Comparison of ENCODE assay signal across 8 mouse cellular contexts in the genomic region with DNA sequence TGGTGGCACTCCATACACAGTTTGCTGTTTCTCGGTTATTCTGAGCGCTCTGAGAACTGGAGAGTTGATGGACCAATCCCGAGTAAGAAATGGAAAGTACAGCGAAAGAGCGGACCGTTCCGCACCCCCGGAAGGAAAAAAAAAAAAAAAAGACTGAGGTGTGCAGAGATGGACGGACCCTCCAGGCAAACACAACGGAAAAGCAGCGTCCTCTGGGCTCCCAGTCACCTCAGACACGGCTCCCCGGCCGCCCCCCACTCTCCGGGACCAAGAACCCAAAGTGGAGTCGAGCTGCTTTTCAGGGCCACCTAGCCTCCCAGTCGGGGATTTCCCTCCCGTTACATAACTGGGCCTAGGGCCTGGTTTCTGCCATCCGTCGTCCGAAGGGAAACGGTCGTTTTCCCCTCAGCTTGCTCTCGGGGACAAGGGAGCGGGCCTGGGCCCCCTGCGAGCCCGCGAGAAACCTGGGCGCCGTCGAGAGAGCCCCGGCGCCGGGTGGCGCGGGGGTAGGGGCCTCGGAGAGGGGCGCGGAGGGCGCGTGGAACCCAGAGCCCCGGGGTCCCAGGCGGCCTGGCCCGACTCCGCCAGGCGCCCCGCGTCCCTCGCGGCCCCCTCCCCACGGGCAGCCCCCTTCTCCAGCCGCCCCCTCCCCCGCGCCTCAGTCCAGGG. TPM values are rescaled to one million over a fixed set of nuclear protein-coding genes. Genes with fewer than 3 reads are reported as not detected.
DNase-seq lines count a peak whose midpoint lies in the region; ATAC-seq and TF ChIP-seq lines count a peak whose summit lies in the region.

No protein-coding gene starts in this region.

- DNase-seq in 3T3-L1 (ENCODE audit: low read depth, low spot score) (peak; percentile 67), MN1 (ENCODE audit: low spot score) (peak; percentile 52)
- DNase-seq in cerebellum, postnatal 25 days, result peak; percentile 51
- DNase-seq in gastrocnemius, postnatal 14 days, result peak; percentile 15
- DNase-seq in liver, embryonic 11.5 days (ENCODE audit: low spot score), result peak; percentile 69
- DNase-seq in monocyte, adult 2 months (ENCODE audit: low read depth in 1 of 2, low spot score in 2 of 2), result peak; percentile 4 to 23
- peak; percentile 48 for DNase-seq in stomach, postnatal 0 days (ENCODE audit: low spot score)

- TF ChIP-seq CTCF in stomach, postnatal 0 days (IDR thresholded peaks at IDR 0.05; ENCODE audit: low read depth), result no peak

- H3K4me3 ChIP-seq in intestine, embryonic 16.5 days (ENCODE audit: low read length), result peak overlapping the region; percentile 99
- peak overlapping the region; percentile 97 for H3K4me3 ChIP-seq in liver, embryonic 11.5 days (ENCODE audit: low read depth, low read length)
- peak overlapping the region; percentile 95 for H3K4me3 ChIP-seq in stomach, postnatal 0 days (ENCODE audit: low read depth, low read length)

- no peak for TF ChIP-seq EP300 in stomach, postnatal 0 days (optimal IDR thresholded peaks at IDR 0.05)

- intact Hi-C loops in gastrocnemius, postnatal 14 days (cut with DNase I; ENCODE audit: low total_unique reads), result no loop called here

- peak; percentile 81 for ATAC-seq in intestine, embryonic 16.5 days
- ATAC-seq in liver, embryonic 11.5 days (replicated peaks; ENCODE audit: low FRiP score), result peak; percentile 70
- peak; percentile 38 for ATAC-seq in stomach, postnatal 0 days (ENCODE audit: low FRiP score, low TSS enrichment)

- WGBS in intestine, embryonic 16.5 days, result under 1% methylated on average over 39 of the region's 54 CpGs
- WGBS in liver, embryonic 11.5 days, result under 1% methylated on average over 37 of the region's 54 CpGs
- under 1% methylated on average over 42 of the region's 54 CpGs for whole genome bisulfite sequencing in stomach, postnatal 0 days

- peaks cover 12% of the 10 kb centered on the region for H3K4me1 ChIP-seq in intestine, embryonic 16.5 days (ENCODE audit: control insufficient read depth, insufficient read depth, low read length)
- peaks cover 10% of the 10 kb centered on the region for H3K4me1 ChIP-seq in liver, embryonic 11.5 days (replicated peaks; ENCODE audit: control insufficient read depth, insufficient read depth, low read length)
- H3K4me1 ChIP-seq in stomach, postnatal 0 days (replicated peaks; ENCODE audit: control insufficient read depth, insufficient read depth), result no peaks in the 10 kb centered on the region

- peak overlapping the region; percentile 96 for H3K9ac ChIP-seq in intestine, embryonic 16.5 days (ENCODE audit: low read depth, low read length)
- peak overlapping the region; percentile 86 for H3K9ac ChIP-seq in liver, embryonic 11.5 days (ENCODE audit: low read depth, low read length)
- peak overlapping the region; percentile 99 for H3K9ac ChIP-seq in stomach, postnatal 0 days (ENCODE audit: low read length)

- peak overlapping the region; percentile 93 for H3K27ac ChIP-seq in intestine, embryonic 16.5 days (ENCODE audit: low read length)
- H3K27ac ChIP-seq in liver, embryonic 11.5 days (ENCODE audit: low read depth, low read length), result peak overlapping the region; percentile 87
- H3K27ac ChIP-seq in stomach, postnatal 0 days (replicated peaks), result peak overlapping the region; percentile 97

- H3K27me3 ChIP-seq in intestine, embryonic 16.5 days (replicated peaks; ENCODE audit: control insufficient read depth, insufficient read depth, low read length), result no peaks in the 10 kb centered on the region
- no peaks in the 10 kb centered on the region for H3K27me3 ChIP-seq in liver, embryonic 11.5 days (replicated peaks; ENCODE audit: control insufficient read depth, insufficient read depth, low read length)
- H3K27me3 ChIP-seq in stomach, postnatal 0 days (ENCODE audit: control insufficient read depth, insufficient read depth, low read length), result no peaks in the 10 kb centered on the region

- no peaks in the 10 kb centered on the region for H3K36me3 ChIP-seq in intestine, embryonic 16.5 days (ENCODE audit: control insufficient read depth, insufficient read depth, low read length)
- no peaks in the 10 kb centered on the region for H3K36me3 ChIP-seq in liver, embryonic 11.5 days (ENCODE audit: control insufficient read depth, insufficient read depth, low read length)
- H3K36me3 ChIP-seq in stomach, postnatal 0 days (ENCODE audit: control insufficient read depth, insufficient read depth, low read length), result no peaks in the 10 kb centered on the region

- H3K9me3 ChIP-seq in intestine, embryonic 16.5 days (ENCODE audit: control insufficient read depth, low read length), result no peaks in the 10 kb centered on the region
- H3K9me3 ChIP-seq in liver, embryonic 11.5 days (ENCODE audit: control insufficient read depth, low read length), result no peaks in the 10 kb centered on the region
- no peaks in the 10 kb centered on the region for H3K9me3 ChIP-seq in stomach, postnatal 0 days (ENCODE audit: control insufficient read depth, low read length)

- H3K4me2 ChIP-seq in intestine, embryonic 16.5 days (ENCODE audit: low read depth, low read length), result peak overlapping the region; percentile 51
- peak overlapping the region; percentile 85 for H3K4me2 ChIP-seq in liver, embryonic 11.5 days
- peak overlapping the region; percentile 54 for H3K4me2 ChIP-seq in stomach, postnatal 0 days (replicated peaks; ENCODE audit: low read depth)

RNA-seq across cellular contexts. Expression of a gene that starts 0.5 kb away (rescaled TPM):
- total RNA-seq in gastrocnemius, postnatal 14 days (2021), result 10 to 100 TPM; 54.3 to 61.5 TPM
- polyA plus RNA-seq in intestine, embryonic 16.5 days (2015; fragmentation: Nextera tagmentation; extraction: Ambion mirVana), result 283 and 307 TPM in 2 replicates
- polyA plus RNA-seq in liver, embryonic 11.5 days (2014; fragmentation: Nextera tagmentation; extraction: Ambion mirVana), result 345 and 370 TPM in 2 replicates
- polyA plus RNA-seq in stomach, postnatal 0 days (2015; fragmentation: Nextera tagmentation; extraction: Ambion mirVana), result 224 TPM in 2 replicates

RNA-seq across cellular contexts. Expression of a gene that starts 14.7 kb away (rescaled TPM):
- 10 to 100 TPM; 25.7 to 33.5 TPM for total RNA-seq in gastrocnemius, postnatal 14 days (2021)
- 173 and 227 TPM in 2 replicates for polyA plus RNA-seq in intestine, embryonic 16.5 days (2015; fragmentation: Nextera tagmentation; extraction: Ambion mirVana)
- 400 and 416 TPM in 2 replicates for polyA plus RNA-seq in liver, embryonic 11.5 days (2014; fragmentation: Nextera tagmentation; extraction: Ambion mirVana)
- polyA plus RNA-seq in stomach, postnatal 0 days (2015; fragmentation: Nextera tagmentation; extraction: Ambion mirVana), result 111 and 116 TPM in 2 replicates

Comparison
In these comparisons a context has a peak if more than half of its experiments do, and no peak if none do; other contexts are left out.
1. Peak in every context shown above with its lines: DNase-seq, ATAC-seq, H3K4me3 ChIP-seq and H3K27ac ChIP-seq.
2. DNase-seq: peak in every context shown above with its lines; median percentile 69 in liver, embryonic 11.5 days; 67 in 3T3-L1; 52 in MN1; 51 in cerebellum, postnatal 25 days; 48 in stomach, postnatal 0 days; 15 in gastrocnemius, postnatal 14 days; 14 in monocyte, adult 2 months.